Mouse (Mus musculus) G1E (cell line): ENCODE data around the gene Fxyd3.

Source experiments
- CTCF ChIP-seq: IDR thresholded peaks from 2 replicates; pipeline ENCODE4 v1.5.1; 2012; ENCODE audit warnings: low read depth, low read length, inconsistent platforms, mixed read lengths
- GATA1 ChIP-seq: IDR thresholded peaks from 2 replicates; pipeline ENCODE4 v1.6.1; 2012; ENCODE audit warnings: borderline replicate concordance, low read length, inconsistent platforms, mixed read lengths

DNA sequence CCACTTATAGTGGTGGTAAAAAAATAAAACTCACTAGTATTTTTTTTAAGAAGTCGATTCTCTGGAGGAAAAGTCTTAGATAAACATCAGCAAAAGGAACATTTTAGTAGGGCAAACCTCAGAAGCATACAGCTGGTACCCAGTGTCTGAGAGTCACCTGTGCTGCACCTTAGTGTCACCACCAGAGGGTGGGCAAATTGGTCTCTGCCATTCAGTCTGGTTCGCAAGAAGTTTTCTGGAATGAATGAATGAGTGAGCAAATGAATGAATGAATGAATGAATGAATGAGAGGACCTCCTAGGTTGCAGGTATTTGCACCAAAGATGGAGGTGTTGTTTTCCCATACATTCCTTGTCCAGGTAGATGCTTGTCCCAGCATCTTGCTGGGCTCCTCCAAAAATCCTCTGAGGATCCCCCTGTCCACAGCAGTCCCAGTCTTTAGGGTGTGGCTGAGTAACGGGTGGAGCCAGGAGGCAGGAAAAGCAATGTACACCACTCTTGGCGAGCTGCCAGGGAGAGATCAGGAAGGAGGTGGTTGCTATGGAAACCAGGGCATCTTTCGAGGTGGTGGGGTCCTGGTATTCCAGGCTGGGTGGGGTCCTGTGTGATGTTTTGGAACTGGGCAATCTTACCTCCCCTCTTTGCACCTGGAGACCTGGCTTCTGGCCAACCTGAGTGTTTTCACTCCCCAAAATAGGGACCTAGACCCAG is 27.2 kb downstream of the Fxyd3 start:
- no peak for TF ChIP-seq CTCF
- TF ChIP-seq GATA1: no peak
